Mouse (Mus musculus): Measurements from ENCODE around the gene 6430548M08Rik. TPM values are rescaled to one million over a fixed set of nuclear protein-coding genes. Genes with fewer than 3 reads are reported as not detected.

6430548M08Rik gene
- polyA plus RNA-seq, 1 experiment from 2014 or later: 6.5 TPM

GRCm38 (mm10) chr8:120110966-120111365, 3.0 kb upstream of the 6430548M08Rik start:
- Histone ChIP-seq H3K4me2 (replicated peaks) (no peak overlapping the region), H3K9me3 (no peaks in the 10 kb centered on the region), H3K4me3 (no peak overlapping the region), H3K27ac (no peak overlapping the region), H3K27me3 (peaks cover 20% of the 10 kb centered on the region), H3K4me1 (peaks cover 12% of the 10 kb centered on the region), H3K36me3 (no peaks in the 10 kb centered on the region), H3K9ac (no peak overlapping the region)
- ATAC-seq (ENCODE audit: insufficient number of reproducible peaks, insufficient read depth, low FRiP score, low TSS enrichment): no peak
- 84% methylated on average over 4 of the region's 4 CpGs for WGBS

- peaks cover 24% of the 10 kb centered on the region for H3K27me3 ChIP-seq
- no peaks in the 10 kb centered on the region for H3K9me3 ChIP-seq
- H3K36me3 ChIP-seq: no peaks in the 10 kb centered on the region
- 66% methylated on average over 4 of the region's 4 CpGs for WGBS
- no peak for ATAC-seq (ENCODE audit: insufficient number of reproducible peaks, insufficient read depth, low FRiP score, low TSS enrichment)
- no peak overlapping the region for H3K4me3 ChIP-seq
- H3K4me2 ChIP-seq (replicated peaks): no peak overlapping the region
- H3K4me1 ChIP-seq: peaks cover 12% of the 10 kb centered on the region
- H3K9ac ChIP-seq: no peak overlapping the region
- no peak overlapping the region for H3K27ac ChIP-seq
Observed at GRCm38 (mm10) chr8:120111382-120111781, 2.6 kb upstream of the 6430548M08Rik start.

- H3K4me2 ChIP-seq (replicated peaks): no peak overlapping the region
- no peak overlapping the region for H3K27ac ChIP-seq
Observed at GRCm38 (mm10) chr8:120112535-120112934, 1.4 kb upstream of the 6430548M08Rik start.

GRCm38 (mm10) chr8:120113306-120113705, 646 bp upstream of the 6430548M08Rik start:
- no peaks in the 10 kb centered on the region for H3K36me3 ChIP-seq
- H3K4me2 ChIP-seq (replicated peaks): peak overlapping the region; percentile 88
- H3K27me3 ChIP-seq: peaks cover 41% of the 10 kb centered on the region
- 0 out of 2 replicates have a peak, but pooled peaks have one; percentile 3 for ATAC-seq (ENCODE audit: insufficient number of reproducible peaks, insufficient read depth, low FRiP score, low TSS enrichment)
- no peaks in the 10 kb centered on the region for H3K9me3 ChIP-seq
- peak overlapping the region; percentile 59 for H3K9ac ChIP-seq
- 4% methylated on average over 10 of the region's 10 CpGs for WGBS
- peak overlapping the region; percentile 78 for H3K27ac ChIP-seq
- peaks cover 12% of the 10 kb centered on the region for H3K4me1 ChIP-seq
- peak overlapping the region; percentile 67 for H3K4me3 ChIP-seq

More at GRCm38 (mm10) chr8:120112535-120112934, 1.4 kb upstream of the 6430548M08Rik start:
- ATAC-seq (ENCODE audit: insufficient number of reproducible peaks, insufficient read depth, low FRiP score, low TSS enrichment): no peak
- Histone ChIP-seq H3K4me3 (no peak overlapping the region), H3K27me3 (peaks cover 36% of the 10 kb centered on the region), H3K9me3 (no peaks in the 10 kb centered on the region), H3K36me3 (no peaks in the 10 kb centered on the region), H3K4me1 (peaks cover 12% of the 10 kb centered on the region), H3K9ac (no peak overlapping the region)
- 78% methylated on average over 5 of the region's 5 CpGs for WGBS

- Histone ChIP-seq H3K4me3 (peak overlapping the region; percentile 67), H3K36me3 (no peaks in the 10 kb centered on the region), H3K27ac (no peak overlapping the region), H3K27me3 (peaks cover 42% of the 10 kb centered on the region), H3K9ac (peak overlapping the region; percentile 64), H3K9me3 (no peaks in the 10 kb centered on the region), H3K4me1 (peaks cover 12% of the 10 kb centered on the region), H3K4me2 (replicated peaks) (peak overlapping the region; percentile 88)
- ATAC-seq (ENCODE audit: insufficient number of reproducible peaks, insufficient read depth, low FRiP score, low TSS enrichment): peak; percentile 48
- 2% methylated on average over 42 of the region's 46 CpGs for WGBS
Observed at GRCm38 (mm10) chr8:120114315-120114841, 426 bp downstream of the 6430548M08Rik start.

- Histone ChIP-seq H3K9me3 (no peaks in the 10 kb centered on the region), H3K36me3 (no peaks in the 10 kb centered on the region), H3K27ac (no peak overlapping the region), H3K4me2 (replicated peaks) (no peak overlapping the region), H3K4me1 (peaks cover 12% of the 10 kb centered on the region), H3K4me3 (no peak overlapping the region), H3K9ac (no peak overlapping the region), H3K27me3 (peaks cover 44% of the 10 kb centered on the region)
- ATAC-seq (ENCODE audit: insufficient number of reproducible peaks, insufficient read depth, low FRiP score, low TSS enrichment): no peak
- WGBS: 75% methylated on average over 7 of the region's 7 CpGs
Observed at GRCm38 (mm10) chr8:120116600-120116999, 2.6 kb downstream of the 6430548M08Rik start.

- no peak overlapping the region for H3K4me2 ChIP-seq (replicated peaks)
Observed at GRCm38 (mm10) chr8:120118162-120118561, 4.2 kb downstream of the 6430548M08Rik start.

GRCm38 (mm10) chr8:120118847-120119246, 4.9 kb downstream of the 6430548M08Rik start:
- WGBS: 79% methylated on average over 5 of the region's 5 CpGs
- peaks cover 5% of the 10 kb centered on the region; the same call in 1 of the 2 replicates for H3K4me1 ChIP-seq
- no peak overlapping the region for H3K27ac ChIP-seq
- H3K9ac ChIP-seq: no peak overlapping the region
- no peaks in the 10 kb centered on the region for H3K9me3 ChIP-seq
- H3K27me3 ChIP-seq: peaks cover 44% of the 10 kb centered on the region
- no peak overlapping the region for H3K4me2 ChIP-seq (replicated peaks)
- no peak overlapping the region for H3K4me3 ChIP-seq
- ATAC-seq (ENCODE audit: insufficient number of reproducible peaks, insufficient read depth, low FRiP score, low TSS enrichment): no peak
- no peaks in the 10 kb centered on the region for H3K36me3 ChIP-seq

More at GRCm38 (mm10) chr8:120118162-120118561, 4.2 kb downstream of the 6430548M08Rik start:
- H3K36me3 ChIP-seq: no peaks in the 10 kb centered on the region
- H3K9ac ChIP-seq: no peak overlapping the region
- H3K27me3 ChIP-seq: peaks cover 44% of the 10 kb centered on the region
- WGBS: 83% methylated on average over 9 of the region's 9 CpGs
- H3K4me3 ChIP-seq: no peak overlapping the region
- peaks cover 8% of the 10 kb centered on the region for H3K4me1 ChIP-seq
- no peak overlapping the region for H3K27ac ChIP-seq
- no peaks in the 10 kb centered on the region for H3K9me3 ChIP-seq
- no peak for ATAC-seq (ENCODE audit: insufficient number of reproducible peaks, insufficient read depth, low FRiP score, low TSS enrichment)

GRCm38 (mm10) chr8:120119429-120119828, 5.5 kb downstream of the 6430548M08Rik start:
- Histone ChIP-seq H3K4me3 (no peak overlapping the region), H3K9me3 (no peaks in the 10 kb centered on the region), H3K9ac (no peak overlapping the region), H3K36me3 (no peaks in the 10 kb centered on the region), H3K4me1 (peaks cover 2% of the 10 kb centered on the region; the same call in 1 of the 2 replicates), H3K27ac (no peak overlapping the region), H3K27me3 (peaks cover 40% of the 10 kb centered on the region), H3K4me2 (replicated peaks) (no peak overlapping the region)
- no peak for ATAC-seq (ENCODE audit: insufficient number of reproducible peaks, insufficient read depth, low FRiP score, low TSS enrichment)
- 65% methylated on average over 3 of the region's 3 CpGs for WGBS

GRCm38 (mm10) chr8:120119931-120120330, 6.0 kb downstream of the 6430548M08Rik start:
- Histone ChIP-seq H3K4me3 (no peak overlapping the region), H3K4me2 (replicated peaks) (no peak overlapping the region), H3K9ac (no peak overlapping the region), H3K27ac (no peak overlapping the region), H3K9me3 (no peaks in the 10 kb centered on the region), H3K36me3 (no peaks in the 10 kb centered on the region), H3K27me3 (peaks cover 35% of the 10 kb centered on the region), H3K4me1 (peaks cover 2% of the 10 kb centered on the region; the same call in 1 of the 2 replicates)
- ATAC-seq (ENCODE audit: insufficient number of reproducible peaks, insufficient read depth, low FRiP score, low TSS enrichment): no peak
- 79% methylated on average over 6 of the region's 6 CpGs for WGBS

GRCm38 (mm10) chr8:120120951-120121350, 7.0 kb downstream of the 6430548M08Rik start:
- no peak overlapping the region for H3K27ac ChIP-seq
- WGBS: 59% methylated on average over 5 of the region's 5 CpGs
- H3K36me3 ChIP-seq: no peaks in the 10 kb centered on the region
- no peak overlapping the region for H3K4me3 ChIP-seq
- no peak overlapping the region for H3K9ac ChIP-seq
- peaks cover 3% of the 10 kb centered on the region; the same call in 1 of the 2 replicates for H3K4me1 ChIP-seq
- no peaks in the 10 kb centered on the region for H3K9me3 ChIP-seq
- ATAC-seq (ENCODE audit: insufficient number of reproducible peaks, insufficient read depth, low FRiP score, low TSS enrichment): no peak
- no peak overlapping the region for H3K4me2 ChIP-seq (replicated peaks)
- peaks cover 24% of the 10 kb centered on the region for H3K27me3 ChIP-seq

- no peak overlapping the region for H3K4me3 ChIP-seq
- H3K27ac ChIP-seq: no peak overlapping the region
- no peaks in the 10 kb centered on the region for H3K36me3 ChIP-seq
- H3K27me3 ChIP-seq: peaks cover 9% of the 10 kb centered on the region; the same call in 1 of the 2 replicates
- H3K4me2 ChIP-seq (replicated peaks): no peak overlapping the region
- WGBS: 41% methylated on average over 6 of the region's 6 CpGs
- peaks cover 12% of the 10 kb centered on the region for H3K4me1 ChIP-seq
- no peak overlapping the region for H3K9ac ChIP-seq
- H3K9me3 ChIP-seq: no peaks in the 10 kb centered on the region
- no peak for ATAC-seq (ENCODE audit: insufficient number of reproducible peaks, insufficient read depth, low FRiP score, low TSS enrichment)
Observed at GRCm38 (mm10) chr8:120124261-120124660, 10.3 kb downstream of the 6430548M08Rik start.

Measured in embryonic facial prominence, embryonic 12.5 days (tissue).